Mouse (Mus musculus) C2C12 (cell line): ENCODE measurements around the gene Psme2b. TPM values are rescaled to one million over a fixed set of nuclear protein-coding genes. Genes with fewer than 3 reads are reported as not detected.
"Not testable (repeated sequence)": the region's sequence is repeated elsewhere in the genome, so short reads cannot be mapped to it uniquely, and the experiment has no call there.

Experiments
- H3K27me3 ChIP-seq: one replicate; pipeline ENCODE4 v1.6.1; 2011; ENCODE audit not compliant: control insufficient read depth, insufficient read depth, insufficient read length
- H3K36me3 ChIP-seq: one replicate; pipeline ENCODE4 v1.6.1; 2011; ENCODE audit not compliant: control insufficient read depth, insufficient read depth
- H3K4me3 ChIP-seq: one replicate; pipeline ENCODE4 v1.5.1; 2011; ENCODE audit warnings: mild to moderate bottlenecking, control low read depth; ENCODE audit not compliant: poor library complexity, insufficient read depth, severe bottlenecking
- H3K79me2 ChIP-seq: one replicate; pipeline ENCODE4 v1.6.1; 2011; ENCODE audit not compliant: control insufficient read depth, insufficient read depth
- H3K79me3 ChIP-seq: one replicate; pipeline ENCODE4 v1.6.1; 2011; ENCODE audit warnings: low read depth, control low read depth
- H3ac ChIP-seq: one replicate; pipeline ENCODE3; 2011; ENCODE audit warnings: low read depth; ENCODE audit not compliant: control insufficient read depth, insufficient read length
- CEBPB ChIP-seq: IDR thresholded peaks from one replicate; pipeline ENCODE4 v1.6.1; 2011; ENCODE audit warnings: low read depth, mild to moderate bottlenecking, control low read depth, moderate library complexity
- CTCF ChIP-seq: IDR thresholded peaks from one replicate; pipeline ENCODE4 v1.5.1; 2011; ENCODE audit not compliant: control insufficient read depth, insufficient read depth, insufficient read length
- FOSL1 ChIP-seq: IDR thresholded peaks from one replicate; pipeline ENCODE4 v1.8.0; 2011; ENCODE audit warnings: mild to moderate bottlenecking, low read length; ENCODE audit not compliant: poor library complexity, insufficient read depth, severe bottlenecking
- MAX ChIP-seq: IDR thresholded peaks from one replicate; pipeline ENCODE4 v1.6.1; 2011; ENCODE audit warnings: mild to moderate bottlenecking, control low read depth
- MYOD1 ChIP-seq: IDR thresholded peaks from one replicate; pipeline ENCODE4 v1.6.1; 2011; ENCODE audit warnings: low read depth; ENCODE audit not compliant: control insufficient read depth, insufficient read length
- MYOG ChIP-seq: IDR thresholded peaks from one replicate; pipeline ENCODE4 v1.6.1; 2011; ENCODE audit not compliant: control insufficient read depth, insufficient read length; ENCODE audit errors: extremely low read depth
- USF1 ChIP-seq: IDR thresholded peaks from one replicate; pipeline ENCODE4 v1.6.1; 2011; ENCODE audit warnings: low read depth, mild to moderate bottlenecking, control low read depth, moderate library complexity
- polyA plus RNA-seq: library from polyadenylated mRNA; unstranded; fragments of >200 nt; fragmentation: generic; extraction: Trizol; gene quantifications from one replicate; pipeline ENCODE4 v1.2.1, GENCODE M21; 2012; ENCODE audit warnings: missing spikeins

Gene Psme2b
- polyA plus RNA-seq, 1 experiment: 2.1 TPM

GRCm38 (mm10) chr11:48913611-48914010, 32.4 kb downstream of the Psme2b start:
- Histone ChIP-seq H3K4me3 (no peak overlapping the region), H3K79me3 (no peaks in the 10 kb centered on the region)

GRCm38 (mm10) chr11:48908459-48908858, 37.5 kb downstream of the Psme2b start:
- TF ChIP-seq CEBPB: no peak
- no peak for TF ChIP-seq USF1
- no peak for TF ChIP-seq MYOG
- no peak for TF ChIP-seq MAX
- TF ChIP-seq MYOD1: no peak
- no peak for TF ChIP-seq CTCF
- TF ChIP-seq FOSL1: no peak
- Histone ChIP-seq H3K79me2 (no peaks in the 10 kb centered on the region), H3K79me3 (no peaks in the 10 kb centered on the region), H3K36me3 (no peaks in the 10 kb centered on the region), H3ac (no peak overlapping the region), H3K27me3 (no peaks in the 10 kb centered on the region), H3K4me3 (no peak overlapping the region)

More at GRCm38 (mm10) chr11:48913611-48914010, 32.4 kb downstream of the Psme2b start:
- Histone ChIP-seq H3ac (no peak overlapping the region), H3K27me3 (no peaks in the 10 kb centered on the region), H3K79me2 (no peaks in the 10 kb centered on the region), H3K36me3 (no peaks in the 10 kb centered on the region)
- TF ChIP-seq USF1 (no peak), MYOD1 (no peak), MAX (no peak), FOSL1 (no peak), CTCF (no peak), CEBPB (no peak), MYOG (no peak)

GRCm38 (mm10) chr11:48902021-48902420, 44.0 kb downstream of the Psme2b start, which contains the start of gene Gm5431:
Gene Gm5431 (minus strand): TSS chr11:48902214.
- Histone ChIP-seq H3K79me3 (no peaks in the 10 kb centered on the region), H3K79me2 (no peaks in the 10 kb centered on the region), H3K4me3 (no peak within 1 kb of the TSS), H3ac (no peak within 1 kb of the TSS), H3K36me3 (no peaks in the 10 kb centered on the region), H3K27me3 (no peaks in the 10 kb centered on the region)
- TF ChIP-seq USF1: no peak
- no peak for TF ChIP-seq MYOD1
- TF ChIP-seq CTCF: no peak
- TF ChIP-seq CEBPB: no peak
- TF ChIP-seq MAX: no peak
- no peak for TF ChIP-seq FOSL1
- no peak for TF ChIP-seq MYOG

GRCm38 (mm10) chr11:48901567-48901930, 44.4 kb downstream of the Psme2b start:
- H3K4me3 ChIP-seq, H3ac ChIP-seq, H3K79me3 ChIP-seq, H3K27me3 ChIP-seq, H3K79me2 ChIP-seq, H3K36me3 ChIP-seq: not testable (repeated sequence)

- not testable (repeated sequence) for H3K36me3 ChIP-seq, H3K4me3 ChIP-seq
These were observed 45.1 kb downstream of the Psme2b start for GRCm38 (mm10) chr11:48900654-48901566.

GRCm38 (mm10) chr11:48898812-48899431, 47.1 kb downstream of the Psme2b start:
- Histone ChIP-seq H3K27me3 (no peaks in the 10 kb centered on the region), H3K36me3 (no peaks in the 10 kb centered on the region), H3ac (no peak overlapping the region), H3K4me3 (no peak overlapping the region), H3K79me2 (no peaks in the 10 kb centered on the region), H3K79me3 (no peaks in the 10 kb centered on the region)
- peak; percentile 27 for TF ChIP-seq CEBPB
- TF ChIP-seq MYOG: no peak
- no peak for TF ChIP-seq CTCF
- TF ChIP-seq MYOD1: no peak

More at GRCm38 (mm10) chr11:48900654-48901566, 45.1 kb downstream of the Psme2b start:
- not testable (repeated sequence) for H3K79me2 ChIP-seq, H3ac ChIP-seq, H3K27me3 ChIP-seq, H3K79me3 ChIP-seq

Other genes with a start within 250 kb of the Psme2b start
- 3,051 TPM for gene Rack1, start 145.9 kb downstream of the Psme2b start, polyA plus RNA-seq
- 24.4 TPM for gene Trim41, start 128.8 kb downstream of the Psme2b start, polyA plus RNA-seq
- gene Trim7, start 120.0 kb downstream of the Psme2b start, polyA plus RNA-seq: 1.9 TPM
- 8.0 TPM for gene Gm12184, start 119.5 kb downstream of the Psme2b start, polyA plus RNA-seq
- gene Irgm1, start 74.5 kb downstream of the Psme2b start, polyA plus RNA-seq: 9.1 TPM
- not detected for gene Gm5431, start 44.0 kb downstream of the Psme2b start, polyA plus RNA-seq
- gene Olfr56, start 32.7 kb upstream of the Psme2b start, polyA plus RNA-seq: 0.05 TPM
- gene 9930111J21Rik1, start 33.2 kb upstream of the Psme2b start, polyA plus RNA-seq: 0.28 TPM
- 0.01 TPM for gene Gm12185, start 46.0 kb upstream of the Psme2b start, polyA plus RNA-seq
- not detected for gene Tgtp1, start 48.0 kb upstream of the Psme2b start, polyA plus RNA-seq
- gene 9930111J21Rik2, start 105.1 kb upstream of the Psme2b start, polyA plus RNA-seq: 0.20 TPM
- gene Tgtp2, start 118.0 kb upstream of the Psme2b start, polyA plus RNA-seq: 0.12 TPM
- gene Ifi47, start 130.4 kb upstream of the Psme2b start, polyA plus RNA-seq: 1.7 TPM
- gene Olfr1396, start 168.7 kb upstream of the Psme2b start, polyA plus RNA-seq: not detected
- gene Olfr1395, start 196.1 kb upstream of the Psme2b start, polyA plus RNA-seq: not detected
- not detected for gene Olfr1394, start 208.2 kb upstream of the Psme2b start, polyA plus RNA-seq
- gene Btnl9, start 241.0 kb upstream of the Psme2b start, polyA plus RNA-seq: not detected